Mouse (Mus musculus) testis, adult 2 months (tissue): ENCODE results near the gene Hoxb4. TPM values are rescaled to one million over a fixed set of nuclear protein-coding genes. Genes with fewer than 3 reads are reported as not detected.
A peak's percentile ranks its signal among the peaks of the same experiment; 100 is the strongest.

Experiments
- H3K27ac ChIP-seq: fragments of 200-500 bp; 2 replicates; pipeline ENCODE4 v1.5.1; 2012; ENCODE audit warnings: low read depth, low read length; ENCODE audit not compliant: control insufficient read depth, insufficient read depth
- H3K27me3 ChIP-seq: fragments of 200-500 bp; 2 replicates; pipeline ENCODE4 v1.6.1; 2012; ENCODE audit warnings: mild to moderate bottlenecking, low read length, moderate library complexity; ENCODE audit not compliant: control insufficient read depth, insufficient read depth
- H3K36me3 ChIP-seq: fragments of 200-500 bp; 2 replicates; pipeline ENCODE4 v1.6.1; 2012; ENCODE audit warnings: mild to moderate bottlenecking, low read length; ENCODE audit not compliant: control insufficient read depth, insufficient read depth
- H3K4me1 ChIP-seq: fragments of 200-500 bp; 2 replicates; pipeline ENCODE4 v1.6.1; 2012; ENCODE audit warnings: low read length; ENCODE audit not compliant: control insufficient read depth, insufficient read depth
- H3K4me3 ChIP-seq: fragments of 200-500 bp; 2 replicates; pipeline ENCODE4 v1.5.1; 2012; ENCODE audit warnings: low read depth, mild to moderate bottlenecking, low read length, moderate library complexity, mixed read lengths; ENCODE audit not compliant: control insufficient read depth
- CTCF ChIP-seq: fragments of 200-500 bp; IDR thresholded peaks from 2 replicates; pipeline ENCODE4 v1.5.1; 2012; ENCODE audit warnings: low read depth, mild to moderate bottlenecking, inconsistent platforms, low read length, moderate library complexity; ENCODE audit not compliant: control insufficient read depth, insufficient read depth, insufficient replicate concordance
- POLR2A ChIP-seq: fragments of 200-500 bp; IDR thresholded peaks from 2 replicates; pipeline ENCODE4 v1.6.1; 2012; ENCODE audit warnings: low read depth, mild to moderate bottlenecking, inconsistent platforms, low read length, moderate library complexity; ENCODE audit not compliant: control insufficient read depth
- polyA plus RNA-seq: library from polyadenylated mRNA; depleted of rRNA; stranded (reverse); fragments of >200 nt; gene quantifications from 2 replicates; pipeline ENCODE4 v1.2.3, GENCODE M21; 2012

Gene Hoxb4
- polyA plus RNA-seq, 1 experiment: 0.07 TPM

DNA sequence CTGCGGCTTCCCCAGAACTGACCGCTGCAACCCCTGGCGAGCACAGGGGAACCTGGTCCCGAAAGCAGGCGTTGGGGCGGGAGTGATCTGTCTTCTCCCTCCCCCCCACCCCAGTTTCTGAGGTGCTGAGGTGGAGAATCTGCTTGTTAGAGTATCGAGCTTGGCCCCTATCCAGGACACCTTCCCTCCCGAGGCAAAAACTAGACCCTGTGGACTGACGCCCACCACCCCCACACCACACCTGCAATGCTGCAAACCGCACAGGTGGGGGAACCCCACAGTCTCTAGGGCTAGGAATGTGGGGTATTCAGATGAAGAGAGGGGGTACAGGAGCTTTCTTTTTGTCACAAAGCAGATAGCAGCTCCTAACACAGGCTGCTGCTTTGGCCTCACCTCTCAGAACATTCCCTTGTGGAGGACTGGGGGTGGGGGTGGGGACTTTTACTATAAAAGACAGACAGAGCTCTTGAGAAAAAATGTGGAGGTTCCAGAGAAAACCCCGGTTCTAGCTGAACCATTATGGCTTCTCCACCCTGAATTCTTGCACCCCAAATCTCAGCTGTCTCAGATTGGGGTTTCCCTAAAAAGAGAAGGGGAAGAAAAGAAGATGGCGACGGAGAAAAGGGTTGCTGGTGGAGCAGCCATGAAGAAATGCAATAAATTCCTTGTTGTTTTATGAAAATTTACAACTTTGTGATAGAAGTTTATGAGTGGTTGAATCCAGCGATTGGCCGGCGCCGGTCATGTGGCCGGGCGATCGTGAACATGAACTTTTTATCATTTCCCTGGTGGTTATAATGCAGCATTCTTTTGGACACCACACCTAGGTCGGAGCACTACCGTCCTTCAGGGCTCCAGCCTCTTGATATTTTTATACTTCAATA is 26.1 kb upstream of the Hoxb4 start, which contains the start of gene Hoxb6:
TSS of gene Hoxb6 (plus strand) at position 796 of the 884 bp plus-strand sequence.
- Histone ChIP-seq H3K27me3 (peaks cover 7% of the 10 kb centered on the region), H3K4me1 (peaks cover 12% of the 10 kb centered on the region), H3K27ac (no peak within 1 kb of the TSS), H3K36me3 (no peaks in the 10 kb centered on the region), H3K4me3 (no peak within 1 kb of the TSS; the same call in 1 of the 2 replicates)
- TF ChIP-seq CTCF (no peak), POLR2A (no peak)

DNA sequence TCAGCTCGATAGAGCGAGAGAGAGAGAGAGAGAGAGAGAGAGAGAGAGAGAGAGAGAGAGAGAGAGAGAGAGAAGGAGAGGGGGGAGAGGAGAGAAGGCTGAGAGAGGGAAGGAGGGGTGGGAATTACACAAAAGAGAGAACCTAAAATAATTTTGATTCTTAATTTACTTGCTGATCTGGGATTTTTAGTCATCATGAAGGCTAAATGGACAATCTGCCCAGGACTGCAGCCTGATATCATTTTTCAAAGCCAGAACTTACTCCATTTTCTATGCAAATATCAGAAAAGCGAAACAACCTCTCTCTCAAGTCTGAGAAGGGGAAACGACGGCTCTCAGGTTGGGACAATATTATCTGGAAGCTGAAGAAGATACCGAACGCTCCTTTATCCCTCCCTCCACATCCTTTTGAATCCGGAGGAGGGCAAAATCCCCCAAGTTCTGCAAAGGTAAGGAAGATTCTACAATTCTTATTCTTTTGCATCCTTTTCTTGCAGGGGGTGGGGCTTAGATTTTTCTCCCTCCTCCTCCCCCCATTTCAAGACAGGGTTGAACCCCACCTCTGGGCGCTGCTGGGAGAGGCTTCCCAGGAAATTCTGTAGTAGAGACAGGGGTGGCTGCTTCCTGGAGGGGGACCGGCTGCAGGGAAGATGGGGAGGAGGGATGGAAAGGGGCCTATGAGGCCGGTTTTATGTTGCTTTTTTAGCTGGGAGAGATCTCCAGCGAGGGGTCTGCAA is 25.3 kb upstream of the Hoxb4 start:
- H3K4me3 ChIP-seq: no peak overlapping the region; the same call in 1 of the 2 replicates
- no peak overlapping the region for H3K27ac ChIP-seq
- H3K36me3 ChIP-seq: no peaks in the 10 kb centered on the region
- TF ChIP-seq POLR2A: no peak
- no peak for TF ChIP-seq CTCF
- peaks cover 11% of the 10 kb centered on the region for H3K4me1 ChIP-seq
- peaks cover 7% of the 10 kb centered on the region for H3K27me3 ChIP-seq

DNA sequence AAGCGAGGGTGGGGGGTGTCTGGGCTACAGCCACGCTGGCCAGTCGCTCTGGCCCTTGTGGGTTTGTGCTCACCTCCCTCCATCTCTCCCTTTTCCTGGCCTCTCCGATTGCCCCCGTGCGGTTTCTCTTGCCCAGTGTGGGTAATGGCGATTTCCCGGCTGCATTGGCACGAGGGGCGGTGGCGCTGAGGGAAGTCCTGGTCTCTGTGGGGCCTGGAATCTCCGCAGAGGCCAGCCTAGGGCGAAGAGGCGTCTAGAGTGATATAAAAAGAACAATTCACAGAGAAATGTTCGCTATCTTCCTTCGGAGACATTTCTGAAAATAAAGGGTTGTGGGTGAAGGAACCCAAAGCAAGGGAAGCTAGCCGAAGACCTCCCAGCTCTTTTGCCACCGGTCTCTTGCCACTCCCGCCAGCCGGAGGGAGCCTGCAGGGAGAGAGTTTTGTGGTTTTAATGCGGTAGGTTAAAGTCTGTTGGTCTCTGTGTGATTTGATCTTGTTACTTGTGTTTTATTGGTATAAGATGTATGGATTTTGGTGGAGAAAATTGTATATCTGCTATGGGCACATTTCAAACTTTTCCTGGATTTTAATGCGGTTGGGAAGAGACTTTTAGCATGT is 24.7 kb upstream of the Hoxb4 start:
- Histone ChIP-seq H3K36me3 (no peaks in the 10 kb centered on the region), H3K4me1 (peaks cover 11% of the 10 kb centered on the region), H3K27ac (no peak overlapping the region), H3K27me3 (peaks cover 7% of the 10 kb centered on the region), H3K4me3 (no peak overlapping the region; the same call in 1 of the 2 replicates)
- TF ChIP-seq POLR2A: no peak
- TF ChIP-seq CTCF: no peak

DNA sequence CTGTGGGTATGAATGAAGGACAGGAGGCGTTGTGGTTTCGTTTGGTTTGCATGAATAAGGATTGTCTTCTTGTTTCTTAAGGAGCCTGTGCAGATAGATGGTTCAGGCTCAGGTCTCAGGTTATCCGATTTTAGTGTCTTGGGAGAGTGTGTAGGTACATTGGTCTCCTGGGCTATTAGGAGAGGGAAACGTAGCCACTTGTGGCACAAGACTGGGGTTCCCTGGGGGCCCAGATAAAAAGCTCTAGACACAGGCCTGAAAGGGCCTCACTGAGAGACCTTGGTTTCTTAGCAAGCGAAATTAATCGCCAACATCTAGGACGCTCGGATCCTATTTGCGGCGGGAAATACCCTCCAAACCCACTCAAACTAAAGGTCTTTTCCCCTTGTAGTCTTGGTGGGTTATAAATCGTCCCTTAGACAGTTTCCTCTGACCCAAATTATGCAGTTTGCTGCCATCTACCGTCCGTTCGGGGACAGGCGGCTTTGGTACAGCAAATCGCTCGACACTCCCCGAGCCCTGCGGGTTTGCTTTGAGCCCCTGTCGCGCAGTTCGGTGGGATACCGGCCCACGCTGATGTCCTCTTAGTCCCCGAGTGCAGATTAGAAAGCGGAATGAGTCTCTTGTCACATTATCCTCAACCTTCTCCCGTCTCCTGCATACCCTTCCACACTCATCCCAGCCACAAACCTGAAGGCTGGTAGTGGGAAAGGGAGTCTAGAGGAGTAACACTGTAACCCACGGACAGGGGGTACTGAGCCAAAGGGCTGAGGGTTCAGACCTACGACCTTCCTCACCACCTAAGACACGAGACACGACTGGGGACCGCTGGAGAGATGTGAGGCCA is 23.6 kb upstream of the Hoxb4 start:
- H3K27ac ChIP-seq: no peak overlapping the region
- peaks cover 11% of the 10 kb centered on the region for H3K4me1 ChIP-seq
- TF ChIP-seq CTCF (peak; percentile 61; the same call in 1 of the 2 replicates), POLR2A (no peak)
- H3K27me3 ChIP-seq: peaks cover 7% of the 10 kb centered on the region
- H3K36me3 ChIP-seq: no peaks in the 10 kb centered on the region
- peak overlapping the region; percentile 17 for H3K4me3 ChIP-seq

DNA sequence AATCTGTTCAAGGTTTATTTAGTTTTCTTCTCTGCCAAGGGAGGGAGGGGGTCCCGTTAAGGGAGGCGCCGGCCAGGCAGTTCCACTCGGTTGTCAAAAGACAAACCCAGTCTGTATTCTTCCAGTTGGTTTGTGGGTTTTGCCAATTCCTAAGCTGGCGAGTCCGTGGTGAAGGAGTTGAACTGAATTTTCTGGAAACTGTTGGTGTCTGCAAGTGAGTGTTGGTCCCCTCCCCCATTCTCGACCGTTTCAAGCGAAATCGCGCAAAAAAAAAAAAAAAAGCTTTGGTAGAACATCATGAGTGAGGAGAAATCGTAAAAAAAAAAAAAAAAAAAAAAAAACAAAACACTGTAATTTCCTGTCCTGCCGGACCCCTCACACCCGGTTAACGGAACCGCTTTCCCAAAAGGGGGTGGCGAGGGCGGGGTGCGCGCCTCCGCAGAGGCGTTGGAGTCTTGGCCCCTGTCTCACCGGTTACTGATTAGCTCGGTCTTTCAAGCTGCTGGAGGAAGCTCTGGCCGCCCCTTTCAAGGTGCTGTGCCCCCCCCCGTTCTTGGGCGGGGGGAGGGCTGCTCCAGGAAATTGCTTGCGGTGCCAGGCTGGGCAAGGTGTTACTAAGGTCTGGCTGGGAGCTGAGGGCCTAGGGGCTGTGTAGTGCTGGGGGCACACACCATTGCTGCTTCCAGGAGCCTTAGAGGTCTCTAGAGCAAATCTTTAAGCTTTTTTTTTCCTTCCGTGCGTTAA is 22.8 kb upstream of the Hoxb4 start:
- peaks cover 9% of the 10 kb centered on the region for H3K27me3 ChIP-seq
- TF ChIP-seq CTCF (no peak), POLR2A (no peak)
- H3K4me1 ChIP-seq: peaks cover 11% of the 10 kb centered on the region
- no peaks in the 10 kb centered on the region for H3K36me3 ChIP-seq
- no peak overlapping the region for H3K4me3 ChIP-seq
- no peak overlapping the region for H3K27ac ChIP-seq

DNA sequence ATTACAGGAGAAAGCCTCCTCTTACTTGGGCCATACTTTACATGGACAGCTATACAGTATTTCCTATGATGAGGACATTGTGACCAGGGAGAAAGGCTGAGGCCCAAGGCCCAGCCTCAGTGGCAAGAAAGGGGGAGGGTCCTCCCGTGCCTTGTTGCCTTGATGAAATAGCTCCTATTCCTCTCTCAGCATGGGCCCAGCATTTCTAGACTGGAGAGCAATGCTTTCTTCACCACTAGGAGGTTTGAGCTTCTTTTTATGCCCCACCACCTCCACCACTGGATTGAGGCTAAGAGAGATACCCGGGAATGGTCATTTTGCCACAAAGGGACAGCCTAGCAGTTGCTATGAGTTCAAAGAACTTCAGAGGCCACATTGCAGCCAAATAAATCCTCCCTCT is 21.1 kb upstream of the Hoxb4 start:
- no peaks in the 10 kb centered on the region for H3K36me3 ChIP-seq
- H3K4me3 ChIP-seq: no peak overlapping the region
- TF ChIP-seq CTCF: no peak
- TF ChIP-seq POLR2A: no peak
- H3K27ac ChIP-seq: no peak overlapping the region
- H3K4me1 ChIP-seq: peaks cover 15% of the 10 kb centered on the region
- H3K27me3 ChIP-seq: peaks cover 6% of the 10 kb centered on the region; the same call in 1 of the 2 replicates
